In the genomic region with DNA sequence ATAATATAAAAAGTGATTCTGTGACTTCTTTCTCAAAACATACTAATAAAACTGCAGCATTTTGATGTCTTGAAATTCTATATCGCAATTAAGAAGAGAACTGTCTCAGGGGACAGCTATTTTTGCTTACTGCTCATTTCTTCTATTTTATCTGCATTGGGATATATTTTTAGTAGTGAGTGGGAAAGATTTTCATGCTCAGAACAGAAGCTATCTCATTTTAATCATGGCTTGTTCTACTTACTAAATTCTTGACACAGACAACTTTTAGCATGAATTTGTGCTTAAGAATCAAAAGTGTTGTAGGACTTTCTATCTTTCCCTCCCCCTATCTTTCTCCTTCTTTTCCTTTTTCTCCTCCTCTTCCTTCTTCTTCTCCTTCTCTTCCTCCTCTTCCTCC, we compare ENCODE assay signal across 40 mouse cellular contexts. TPM values are rescaled to one million over a fixed set of nuclear protein-coding genes. Genes with fewer than 3 reads are reported as not detected.
"Had no signal": no experiment of that assay in that cellular context is flagged by ENCODE, and none has a peak within 500 bp of the region (broad histone marks: within the 10 kb centered on the region; RNA-seq: fewer than 3 reads in every experiment).

No protein-coding gene starts in this region.

- H3K9ac ChIP-seq: embryonic facial prominence, embryonic 12.5 days; embryonic facial prominence, embryonic 13.5 days; embryonic facial prominence, embryonic 15.5 days; forebrain, embryonic 12.5 days; forebrain, embryonic 13.5 days; forebrain, embryonic 15.5 days; forebrain, postnatal 0 days had no signal

- DNase-seq: cerebellum, adult 2 months; cerebellum, adult 9-10 months; cerebellum, adult 9-11 months; cerebellum, postnatal 10 days; cerebellum, postnatal 14 days; cerebellum, postnatal 25 days; cerebellum, postnatal 36 days; embryo, embryonic 11 days; forebrain, postnatal 0 days; gastrocnemius, adult 2 months; gastrocnemius, postnatal 10 days; gastrocnemius, postnatal 14 days; gastrocnemius, postnatal 25 days; gastrocnemius, postnatal 36 days; heart, adult 11 months; heart, adult 18-20 months; heart, adult 2 months had no signal

- H3K4me3 ChIP-seq: embryonic facial prominence, embryonic 10.5 days; embryonic facial prominence, embryonic 12.5 days; embryonic facial prominence, embryonic 13.5 days; embryonic facial prominence, embryonic 15.5 days; erythroblast, embryonic 14.5 days; forebrain, embryonic 10.5 days; forebrain, embryonic 12.5 days; forebrain, embryonic 13.5 days; forebrain, embryonic 15.5 days; gastrocnemius, adult 2 months; heart, adult 2 months; heart, embryonic 10.5 days had no signal

- H3K27me3 ChIP-seq: embryonic facial prominence, embryonic 12.5 days; embryonic facial prominence, embryonic 13.5 days; embryonic facial prominence, embryonic 15.5 days; forebrain, embryonic 12.5 days; forebrain, embryonic 13.5 days; forebrain, embryonic 15.5 days had no signal

- ATAC-seq: forebrain, embryonic 13.5 days; forebrain, embryonic 14.5 days; forebrain, embryonic 15.5 days; forebrain, embryonic 16.5 days; forebrain, postnatal 0 days had no signal

- H3K4me2 ChIP-seq: embryonic facial prominence, embryonic 12.5 days; embryonic facial prominence, embryonic 13.5 days; embryonic facial prominence, embryonic 15.5 days; forebrain, embryonic 12.5 days; forebrain, embryonic 13.5 days; forebrain, embryonic 15.5 days had no signal

- H3K36me3 ChIP-seq: embryonic facial prominence, embryonic 10.5 days; embryonic facial prominence, embryonic 12.5 days; embryonic facial prominence, embryonic 13.5 days; embryonic facial prominence, embryonic 15.5 days; forebrain, embryonic 10.5 days; forebrain, embryonic 12.5 days; forebrain, embryonic 15.5 days; heart, embryonic 10.5 days had no signal

- H3K9me3 ChIP-seq: embryonic facial prominence, embryonic 10.5 days; embryonic facial prominence, embryonic 12.5 days; embryonic facial prominence, embryonic 13.5 days; embryonic facial prominence, embryonic 15.5 days; forebrain, embryonic 10.5 days; forebrain, embryonic 12.5 days; forebrain, embryonic 13.5 days; forebrain, embryonic 15.5 days; heart, embryonic 10.5 days had no signal

- H3K27ac ChIP-seq: embryonic facial prominence, embryonic 10.5 days; embryonic facial prominence, embryonic 12.5 days; embryonic facial prominence, embryonic 13.5 days; embryonic facial prominence, embryonic 15.5 days; forebrain, embryonic 10.5 days; forebrain, embryonic 12.5 days; forebrain, embryonic 13.5 days; forebrain, embryonic 15.5 days; gastrocnemius, adult 2 months; heart, adult 2 months; heart, embryonic 10.5 days had no signal

- H3K4me1 ChIP-seq: embryonic facial prominence, embryonic 10.5 days; embryonic facial prominence, embryonic 12.5 days; embryonic facial prominence, embryonic 13.5 days; embryonic facial prominence, embryonic 15.5 days; forebrain, embryonic 10.5 days; forebrain, embryonic 12.5 days; forebrain, embryonic 13.5 days; forebrain, embryonic 15.5 days; heart, embryonic 10.5 days had no signal

RNA-seq across cellular contexts. Expression of a gene that starts 5.3 kb away (rescaled TPM):
- total RNA-seq: common myeloid progenitor, adult 5-6 weeks; forebrain, postnatal 0 days; gastrocnemius, adult 18-20 months; gastrocnemius, adult 2 months; gastrocnemius, adult 8-10 months; gastrocnemius, postnatal 10 days; gastrocnemius, postnatal 14 days; gastrocnemius, postnatal 25 days; gastrocnemius, postnatal 36 days; gastrocnemius, postnatal 4 days; granulocyte monocyte progenitor cell, adult 5-6 weeks; heart, adult 18-20 months; heart, adult 2 months; heart, adult 8-10 months had no signal
- polyA plus RNA-seq: cerebellum, adult 2 months; embryonic facial prominence, embryonic 10.5 days; embryonic facial prominence, embryonic 11.5 days; embryonic facial prominence, embryonic 12.5 days; embryonic facial prominence, embryonic 13.5 days; embryonic facial prominence, embryonic 14.5 days; embryonic facial prominence, embryonic 15.5 days; erythroblast, embryonic 14.5 days; forebrain, embryonic 10.5 days; forebrain, embryonic 11.5 days; forebrain, embryonic 12.5 days; forebrain, embryonic 13.5 days; forebrain, embryonic 14.5 days; forebrain, embryonic 15.5 days; forebrain, embryonic 16.5 days; forebrain, postnatal 0 days; frontal cortex, adult 2 months; gonadal fat pad, adult 2 months; heart, adult 2 months; heart, embryonic 10.5 days had no signal

RNA-seq across cellular contexts. Expression of a gene that starts 7.1 kb away (rescaled TPM):
- total RNA-seq: common myeloid progenitor, adult 5-6 weeks; forebrain, postnatal 0 days; gastrocnemius, adult 18-20 months; gastrocnemius, adult 2 months; gastrocnemius, adult 8-10 months; gastrocnemius, postnatal 10 days; gastrocnemius, postnatal 14 days; gastrocnemius, postnatal 25 days; gastrocnemius, postnatal 36 days; gastrocnemius, postnatal 4 days; granulocyte monocyte progenitor cell, adult 5-6 weeks; heart, adult 18-20 months; heart, adult 2 months; heart, adult 8-10 months had no signal
- polyA plus RNA-seq: cerebellum, adult 2 months; embryonic facial prominence, embryonic 10.5 days; embryonic facial prominence, embryonic 11.5 days; embryonic facial prominence, embryonic 12.5 days; embryonic facial prominence, embryonic 13.5 days; embryonic facial prominence, embryonic 14.5 days; erythroblast, embryonic 14.5 days; forebrain, embryonic 10.5 days; forebrain, embryonic 11.5 days; forebrain, embryonic 12.5 days; forebrain, embryonic 13.5 days; forebrain, embryonic 14.5 days; forebrain, embryonic 15.5 days; forebrain, embryonic 16.5 days; forebrain, postnatal 0 days; frontal cortex, adult 2 months; gonadal fat pad, adult 2 months; heart, adult 2 months; heart, embryonic 10.5 days had no signal

RNA-seq across cellular contexts. Expression of a gene that starts 25.1 kb away (rescaled TPM):
- total RNA-seq: common myeloid progenitor, adult 5-6 weeks; gastrocnemius, adult 18-20 months; gastrocnemius, adult 2 months; gastrocnemius, adult 8-10 months; gastrocnemius, postnatal 10 days; gastrocnemius, postnatal 14 days; gastrocnemius, postnatal 25 days; gastrocnemius, postnatal 36 days; gastrocnemius, postnatal 4 days; granulocyte monocyte progenitor cell, adult 5-6 weeks; heart, adult 18-20 months; heart, adult 2 months; heart, adult 8-10 months had no signal
- polyA plus RNA-seq: cerebellum, adult 2 months; embryonic facial prominence, embryonic 10.5 days; embryonic facial prominence, embryonic 11.5 days; embryonic facial prominence, embryonic 12.5 days; embryonic facial prominence, embryonic 13.5 days; embryonic facial prominence, embryonic 14.5 days; embryonic facial prominence, embryonic 15.5 days; erythroblast, embryonic 14.5 days; forebrain, embryonic 10.5 days; forebrain, embryonic 11.5 days; forebrain, embryonic 12.5 days; forebrain, embryonic 13.5 days; forebrain, embryonic 14.5 days; forebrain, embryonic 15.5 days; forebrain, embryonic 16.5 days; forebrain, postnatal 0 days; frontal cortex, adult 2 months; gonadal fat pad, adult 2 months; heart, adult 2 months; heart, embryonic 10.5 days had no signal

RNA-seq across cellular contexts. Expression of a gene that starts 44.6 kb away (rescaled TPM):
- total RNA-seq: common myeloid progenitor, adult 5-6 weeks; gastrocnemius, adult 18-20 months; gastrocnemius, adult 2 months; gastrocnemius, adult 8-10 months; gastrocnemius, postnatal 10 days; gastrocnemius, postnatal 14 days; gastrocnemius, postnatal 25 days; gastrocnemius, postnatal 36 days; gastrocnemius, postnatal 4 days; granulocyte monocyte progenitor cell, adult 5-6 weeks; heart, adult 18-20 months; heart, adult 2 months; heart, adult 8-10 months had no signal
- polyA plus RNA-seq: embryonic facial prominence, embryonic 11.5 days; embryonic facial prominence, embryonic 12.5 days; embryonic facial prominence, embryonic 13.5 days; embryonic facial prominence, embryonic 15.5 days; erythroblast, embryonic 14.5 days; forebrain, embryonic 10.5 days; forebrain, embryonic 11.5 days; forebrain, embryonic 12.5 days; forebrain, embryonic 13.5 days; forebrain, embryonic 14.5 days; forebrain, embryonic 15.5 days; forebrain, embryonic 16.5 days; heart, embryonic 10.5 days had no signal

RNA-seq across cellular contexts. Expression of a gene that starts 51.6 kb away (rescaled TPM):
- total RNA-seq: common myeloid progenitor, adult 5-6 weeks; gastrocnemius, adult 2 months; gastrocnemius, adult 8-10 months; gastrocnemius, postnatal 36 days; granulocyte monocyte progenitor cell, adult 5-6 weeks had no signal
- polyA plus RNA-seq: embryonic facial prominence, embryonic 10.5 days; embryonic facial prominence, embryonic 11.5 days; embryonic facial prominence, embryonic 13.5 days; erythroblast, embryonic 14.5 days; forebrain, embryonic 11.5 days; forebrain, embryonic 14.5 days; forebrain, embryonic 15.5 days; forebrain, embryonic 16.5 days; heart, embryonic 10.5 days had no signal
